Comparison of ENCODE assay signal across 12 mouse cellular contexts in genomic region chr3:65884571-65885011, GRCm38 (mm10).
DNase-seq lines count a peak whose midpoint lies in the region; ATAC-seq lines count a peak whose summit lies in the region.
"Had no signal": no experiment of that assay in that cellular context is flagged by ENCODE, and none has a peak within 500 bp of the region (broad histone marks: within the 10 kb centered on the region; RNA-seq: fewer than 3 reads in every experiment).

No protein-coding gene starts in this region.

- no peaks in the 10 kb centered on the region for H3K9me3 ChIP-seq in kidney, embryonic 14.5 days (ENCODE audit: control insufficient read depth, low read length)
- H3K9me3 ChIP-seq: limb, embryonic 12.5 days; neural tube, embryonic 12.5 days had no signal

- ATAC-seq in kidney, embryonic 14.5 days (ENCODE audit: low FRiP score, low TSS enrichment), result no peak
- no peak for ATAC-seq in activated CD4-positive, CD25-positive, alpha-beta regulatory T cell, adult 4 months
- ATAC-seq: intestine, embryonic 16.5 days had no signal

- H3K27me3 ChIP-seq in kidney, embryonic 14.5 days (ENCODE audit: control insufficient read depth, insufficient read depth, low read length), result no peaks in the 10 kb centered on the region
- H3K27me3 ChIP-seq: limb, embryonic 12.5 days; neural tube, embryonic 12.5 days had no signal

- H3K4me3 ChIP-seq in kidney, embryonic 14.5 days (ENCODE audit: low read length), result no peak overlapping the region
- H3K4me3 ChIP-seq: limb, embryonic 12.5 days; neural tube, embryonic 12.5 days had no signal

- no peak overlapping the region for H3K9ac ChIP-seq in kidney, embryonic 14.5 days (ENCODE audit: low read depth, low read length)
- H3K9ac ChIP-seq: limb, embryonic 12.5 days; neural tube, embryonic 12.5 days had no signal

- peak; percentile 27 for DNase-seq in adrenal gland, postnatal 14 days
- DNase-seq in adrenal gland, postnatal 25 days, result no peak
- peak; percentile 41 for DNase-seq in cerebellum, adult 8-10 months
- DNase-seq in layer of hippocampus, postnatal 36 days, result peak; percentile 34 to 41
- DNase-seq in lung, postnatal 36 days, result peak; percentile 77
- DNase-seq in kidney, postnatal 36 days, result no peak
- DNase-seq: adrenal gland, postnatal 36 days had no signal

- no peaks in the 10 kb centered on the region for H3K36me3 ChIP-seq in kidney, embryonic 14.5 days (ENCODE audit: control insufficient read depth, insufficient read depth, low read length)
- H3K36me3 ChIP-seq: limb, embryonic 12.5 days; neural tube, embryonic 12.5 days had no signal

- no peak overlapping the region for H3K27ac ChIP-seq in kidney, embryonic 14.5 days (ENCODE audit: low read depth, low read length)
- H3K27ac ChIP-seq: limb, embryonic 12.5 days; neural tube, embryonic 12.5 days had no signal

- H3K4me1 ChIP-seq in kidney, embryonic 14.5 days (ENCODE audit: control insufficient read depth, insufficient read depth, low read length), result no peaks in the 10 kb centered on the region
- H3K4me1 ChIP-seq: neural tube, embryonic 12.5 days had no signal

- 82% methylated on average over 10 of the region's 10 CpGs for WGBS in kidney, embryonic 14.5 days

- no peak overlapping the region for H3K4me2 ChIP-seq in kidney, embryonic 14.5 days (replicated peaks; ENCODE audit: low read depth, low read length)
- H3K4me2 ChIP-seq: limb, embryonic 12.5 days; neural tube, embryonic 12.5 days had no signal

Comparison
In these comparisons a context has a peak if more than half of its experiments do, and no peak if none do; other contexts are left out.
1. DNase-seq: peak in adrenal gland, postnatal 14 days (single experiment), cerebellum, adult 8-10 months (single experiment), layer of hippocampus, postnatal 36 days (2 of 2) and lung, postnatal 36 days (single experiment); none in adrenal gland, postnatal 25 days (single experiment) and kidney, postnatal 36 days (0 of 2).